Mouse (Mus musculus) adrenal gland, adult (tissue): ENCODE measurements around the gene Btbd35f26.
"Not testable (repeated sequence)": the region's sequence is repeated elsewhere in the genome, so short reads cannot be mapped to it uniquely, and the experiment has no call there.

Experiments
- DNase-seq, 2 experiments: peaks; one replicate each; pipeline ENCODE4 v3.0.0; 2022 to 2023; ENCODE audit warnings: low spot score in 1 of 2; ENCODE audit not compliant: inconsistent age in 2 of 2

Btbd35f26 gene

DNA sequence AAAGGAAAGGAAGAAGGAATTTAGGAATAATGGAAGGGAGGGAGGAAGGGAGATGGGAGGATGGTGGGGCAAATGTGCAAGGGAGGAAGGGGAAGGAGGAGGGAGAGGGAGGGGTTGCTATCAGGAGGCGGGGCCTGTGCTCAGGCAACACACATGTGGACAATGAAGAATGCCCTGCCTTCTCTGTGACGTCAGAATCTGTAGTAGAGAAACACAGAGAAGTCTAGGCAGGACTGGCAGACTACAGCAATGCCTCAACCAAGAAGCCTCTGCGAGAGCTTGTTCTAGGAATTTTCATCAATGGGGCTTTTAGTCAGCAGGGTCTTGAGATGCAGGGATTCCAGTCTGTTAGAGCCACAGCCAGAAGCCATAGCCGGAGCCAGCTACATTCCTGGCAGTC, at the start of gene Btbd35f26:
Btbd35f26 (plus strand) TSS at position 301 of the 400 bp plus-strand sequence.
- not testable (repeated sequence) for DNase-seq

DNA sequence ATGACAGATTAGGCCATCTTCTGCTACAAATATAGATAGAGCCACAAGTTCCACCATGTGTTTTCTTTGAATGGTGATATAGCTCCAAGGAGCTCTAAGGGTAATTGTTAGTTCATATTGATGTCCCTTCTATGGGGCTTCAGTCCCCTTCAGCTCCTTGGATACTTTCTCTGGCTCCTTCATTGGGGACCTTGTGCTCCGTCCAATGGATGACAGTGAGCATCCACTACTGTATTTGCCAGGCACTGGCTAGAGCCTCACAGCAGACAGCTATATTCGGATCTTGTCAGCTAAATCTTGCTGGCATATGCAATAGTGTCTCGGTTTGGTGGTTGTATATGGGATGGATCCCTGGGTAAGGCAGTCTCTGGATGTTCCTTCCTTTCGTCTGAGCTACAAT, 5.7 kb downstream of the Btbd35f26 start:
- peak in 1 of 2 experiments; percentile 27 for DNase-seq

DNA sequence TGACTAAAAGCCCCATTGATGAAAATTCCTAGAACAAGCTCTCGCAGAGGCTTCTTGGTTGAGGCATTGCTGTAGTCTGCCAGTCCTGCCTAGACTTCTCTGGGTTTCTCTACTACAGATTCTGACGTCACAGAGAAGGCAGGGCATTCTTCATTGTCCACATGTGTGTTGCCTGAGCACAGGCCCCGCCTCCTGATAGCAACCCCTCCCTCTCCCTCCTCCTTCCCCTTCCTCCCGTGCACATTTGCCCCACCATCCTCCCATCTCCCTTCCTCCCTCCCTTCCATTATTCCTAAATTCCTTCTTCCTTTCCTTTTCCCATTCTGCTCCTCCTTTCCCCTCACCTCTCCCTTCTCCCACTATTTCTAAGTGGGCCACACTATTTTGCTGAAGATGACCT, 47.6 kb downstream of the Btbd35f26 start, which contains the start of gene Btbd35f19:
Btbd35f19 (minus strand) TSS at position 101 of the 400 bp plus-strand sequence.
- not testable (repeated sequence) for DNase-seq
